Mouse (Mus musculus) ovary, postnatal 10 days (tissue): ENCODE data around the gene Hsdl2.
"Not testable (repeated sequence)": the region's sequence is repeated elsewhere in the genome, so short reads cannot be mapped to it uniquely, and the experiment has no call there.

Source experiments
- DNase-seq: peaks from one replicate; pipeline ENCODE4 v3.0.0; 2022; ENCODE audit warnings: low spot score

Hsdl2 gene

GRCm38 (mm10) chr4:59581314-59582185, at the start of gene Hsdl2:
Gene Hsdl2 (plus strand): TSS chr4:59581563.
- peak; percentile 93 for DNase-seq

- no peak for DNase-seq
These were observed 48.1 kb upstream of the Hsdl2 start for GRCm38 (mm10) chr4:59533268-59533667.

GRCm38 (mm10) chr4:59535624-59536023, 45.7 kb upstream of the Hsdl2 start:
- no peak for DNase-seq

GRCm38 (mm10) chr4:59536281-59536680, 45.1 kb upstream of the Hsdl2 start:
- DNase-seq: no peak

- DNase-seq: no peak
These were observed 38.4 kb upstream of the Hsdl2 start for GRCm38 (mm10) chr4:59543006-59543405.

- no peak for DNase-seq
These were observed 36.7 kb upstream of the Hsdl2 start for GRCm38 (mm10) chr4:59544654-59545053.

- no peak for DNase-seq
These were observed 34.9 kb upstream of the Hsdl2 start for GRCm38 (mm10) chr4:59546285-59547071.

- no peak for DNase-seq
These were observed 34.0 kb upstream of the Hsdl2 start for GRCm38 (mm10) chr4:59547136-59547889.

- no peak for DNase-seq
These were observed 33.3 kb upstream of the Hsdl2 start for GRCm38 (mm10) chr4:59548011-59548559.

- peak; percentile 44 for DNase-seq
These were observed 32.7 kb upstream of the Hsdl2 start for GRCm38 (mm10) chr4:59548560-59549174.

- peak; percentile 82 for DNase-seq
These were observed 32.0 kb upstream of the Hsdl2 start, which contains the start of gene Ptbp3 for GRCm38 (mm10) chr4:59549175-59549976. Gene Ptbp3 (minus strand): TSS chr4:59549364.

GRCm38 (mm10) chr4:59549977-59550560, 31.3 kb upstream of the Hsdl2 start:
- no peak for DNase-seq

- DNase-seq: no peak
These were observed 29.5 kb upstream of the Hsdl2 start for GRCm38 (mm10) chr4:59551901-59552300.

- DNase-seq: no peak
These were observed 28.5 kb upstream of the Hsdl2 start for GRCm38 (mm10) chr4:59552835-59553234.

- no peak for DNase-seq
These were observed 27.8 kb upstream of the Hsdl2 start for GRCm38 (mm10) chr4:59553576-59553975.

- DNase-seq: no peak
These were observed 26.2 kb upstream of the Hsdl2 start for GRCm38 (mm10) chr4:59555177-59555576.

GRCm38 (mm10) chr4:59557343-59557742, 24.0 kb upstream of the Hsdl2 start:
- not testable (repeated sequence) for DNase-seq

- DNase-seq: no peak
These were observed 23.2 kb upstream of the Hsdl2 start for GRCm38 (mm10) chr4:59558096-59558720.

GRCm38 (mm10) chr4:59560141-59560540, 21.2 kb upstream of the Hsdl2 start:
- no peak for DNase-seq

GRCm38 (mm10) chr4:59564128-59564527, 17.2 kb upstream of the Hsdl2 start:
- DNase-seq: no peak
